Mouse (Mus musculus): ENCODE measurements around the gene Gpr18. TPM values are rescaled to one million over a fixed set of nuclear protein-coding genes. Genes with fewer than 3 reads are reported as not detected.

Gene Gpr18
- polyA plus RNA-seq, 1 experiment from 2014 or later: 0.06 TPM

- ChIA-PET CTCF (interaction anchor here (1.1 kb wide), 1 partner anchor 140 kb away, joined by 4 read pairs; no protein-coding TSS in a partner anchor), POLR2A (no interaction called here)
- DNase-seq (ENCODE audit: low read depth, low spot score) (no peak), ATAC-seq (no peak)
- H3K27me3 ChIP-seq: no peaks in the 10 kb centered on the region
- no peak for TF ChIP-seq CTCF (IDR thresholded peaks at IDR 0.05)
- in situ Hi-C loops (cut with MboI; ENCODE audit: low pct_unique_long_range_greater_than_20kb): no loop called here
These were observed 6.4 kb upstream of the Gpr18 start for GRCm38 (mm10) chr14:121922016-121922415.

DNA sequence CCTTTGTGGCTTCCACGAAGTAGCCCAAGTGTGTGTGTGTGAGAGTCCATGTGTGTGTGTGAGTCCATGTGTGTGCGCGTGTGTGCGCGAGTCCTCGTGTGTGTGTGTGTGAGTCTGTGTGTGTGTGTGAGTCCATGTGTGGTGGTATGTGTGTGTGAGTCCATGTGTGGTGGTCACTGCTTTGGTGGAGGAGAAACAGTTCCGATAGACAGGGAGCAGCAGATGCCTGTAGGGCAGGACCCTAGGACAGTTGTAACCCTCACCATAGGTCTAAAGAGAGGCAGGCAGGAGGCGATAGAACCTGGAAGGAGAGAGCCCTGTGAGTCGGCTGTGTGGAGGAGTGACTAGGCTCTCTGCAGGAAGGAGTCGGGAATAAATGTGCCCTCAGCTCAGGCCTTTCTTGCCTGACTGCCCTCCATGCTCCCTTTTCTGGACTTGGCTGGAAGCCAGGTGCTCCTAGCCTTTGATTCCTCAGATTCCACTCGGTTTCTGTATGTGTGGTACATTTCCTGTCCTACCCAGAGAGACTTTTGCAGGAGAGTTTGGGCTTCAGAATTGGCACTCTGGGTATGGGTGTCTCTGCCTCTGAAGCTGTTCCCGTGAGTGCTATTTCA, 5.0 kb upstream of the Gpr18 start:
- DNase-seq (ENCODE audit: low read depth, low spot score) (peak; percentile 17), ATAC-seq (peak; percentile 37)
- ChIA-PET CTCF (interaction anchor here (1.0 to 2.3 kb wide), 3 partner anchors 12 to 56 kb away, joined by 3 to 7 read pairs (median 7); no protein-coding TSS in a partner anchor), POLR2A (no interaction called here)
- H3K27me3 ChIP-seq: no peaks in the 10 kb centered on the region
- in situ Hi-C loops (cut with MboI; ENCODE audit: low pct_unique_long_range_greater_than_20kb): no loop called here
- TF ChIP-seq CTCF (IDR thresholded peaks at IDR 0.05): no peak

DNA sequence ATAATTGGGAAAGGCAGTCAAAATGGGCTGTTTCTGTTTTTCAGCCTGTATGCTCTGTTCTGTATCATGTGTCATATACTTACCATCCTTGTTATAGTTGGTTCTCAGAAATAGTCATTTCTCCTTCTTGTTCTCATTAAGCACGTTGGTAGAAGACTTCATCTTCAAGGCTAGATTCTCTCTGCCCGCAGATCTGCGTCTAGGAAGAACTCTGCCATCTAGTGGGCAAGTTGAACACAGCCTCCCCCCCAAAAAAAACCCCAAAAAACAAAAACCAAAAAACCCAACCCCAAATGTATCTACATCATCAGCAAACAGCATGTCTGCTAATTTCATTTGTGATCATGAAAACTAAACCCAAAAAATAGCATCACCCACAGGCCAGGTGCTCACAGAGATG, 4.2 kb upstream of the Gpr18 start:
- TF ChIP-seq CTCF (IDR thresholded peaks at IDR 0.05): peak; percentile 65
- H3K27me3 ChIP-seq: no peaks in the 10 kb centered on the region
- ChIA-PET POLR2A (no interaction called here), CTCF (interaction anchor here (1.0 to 2.3 kb wide), 3 partner anchors 11 to 55 kb away, joined by 3 to 7 read pairs (median 7); no protein-coding TSS in a partner anchor)
- ATAC-seq: no peak
- in situ Hi-C loops (cut with MboI; ENCODE audit: low pct_unique_long_range_greater_than_20kb): no loop called here
- DNase-seq (ENCODE audit: low read depth, low spot score): no peak

- ChIA-PET POLR2A (no interaction called here), CTCF (interaction anchor here (2.3 kb wide), 1 partner anchor 10 kb away, joined by 7 read pairs; no protein-coding TSS in a partner anchor)
- TF ChIP-seq CTCF (IDR thresholded peaks at IDR 0.05): no peak
- H3K27me3 ChIP-seq: no peaks in the 10 kb centered on the region
- in situ Hi-C loops (cut with MboI; ENCODE audit: low pct_unique_long_range_greater_than_20kb): no loop called here
- DNase-seq (ENCODE audit: low read depth, low spot score) (no peak), ATAC-seq (no peak)
These were observed 2.7 kb upstream of the Gpr18 start for GRCm38 (mm10) chr14:121918266-121918665.

DNA sequence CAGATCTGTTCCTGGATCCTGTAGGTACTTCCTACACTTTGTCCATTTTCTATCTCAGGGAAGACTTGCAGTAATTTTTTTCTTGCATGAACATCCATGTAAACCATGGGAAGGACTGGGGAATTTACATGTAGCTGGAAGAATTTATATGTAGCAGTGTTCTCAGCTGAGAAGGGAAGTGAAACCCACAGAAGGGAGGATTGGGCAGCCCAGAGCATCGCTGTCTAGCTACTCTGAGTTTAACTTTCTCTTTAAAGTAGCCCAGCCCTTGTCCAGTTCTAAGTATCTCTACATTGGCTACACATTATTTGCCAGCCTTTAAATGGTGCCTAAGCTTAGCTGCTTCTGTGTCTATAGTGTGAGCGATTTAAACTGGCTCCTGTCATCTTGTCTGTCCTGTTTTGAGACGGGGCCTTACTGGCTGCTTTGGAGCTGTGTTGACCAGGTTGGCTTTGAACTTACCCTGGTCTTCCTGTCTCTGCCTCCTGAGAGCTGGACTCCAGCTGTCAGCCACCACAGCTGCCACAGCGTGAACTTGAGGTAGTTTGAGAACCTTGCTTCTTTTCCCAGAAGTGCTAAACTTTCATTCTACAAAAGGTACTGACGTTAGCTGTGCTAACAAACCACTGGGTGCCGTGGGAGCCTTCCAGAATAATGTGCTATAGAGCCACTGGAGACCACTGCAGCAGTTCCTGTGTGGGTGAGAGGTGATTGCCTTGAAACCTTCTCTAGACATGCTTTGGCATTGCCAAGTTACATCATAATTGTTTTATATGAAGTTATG, 922 bp upstream of the Gpr18 start:
- in situ Hi-C loops (cut with MboI; ENCODE audit: low pct_unique_long_range_greater_than_20kb): no loop called here
- no peak for ATAC-seq
- H3K27me3 ChIP-seq: no peaks in the 10 kb centered on the region
- CTCF ChIA-PET: interaction anchor here (1.1 kb wide), 1 partner anchor 52 kb away, joined by 3 read pairs; no protein-coding TSS in a partner anchor
- no peak for TF ChIP-seq CTCF (IDR thresholded peaks at IDR 0.05)
- no peak for DNase-seq (ENCODE audit: low read depth, low spot score)
- POLR2A ChIA-PET: no interaction called here

DNA sequence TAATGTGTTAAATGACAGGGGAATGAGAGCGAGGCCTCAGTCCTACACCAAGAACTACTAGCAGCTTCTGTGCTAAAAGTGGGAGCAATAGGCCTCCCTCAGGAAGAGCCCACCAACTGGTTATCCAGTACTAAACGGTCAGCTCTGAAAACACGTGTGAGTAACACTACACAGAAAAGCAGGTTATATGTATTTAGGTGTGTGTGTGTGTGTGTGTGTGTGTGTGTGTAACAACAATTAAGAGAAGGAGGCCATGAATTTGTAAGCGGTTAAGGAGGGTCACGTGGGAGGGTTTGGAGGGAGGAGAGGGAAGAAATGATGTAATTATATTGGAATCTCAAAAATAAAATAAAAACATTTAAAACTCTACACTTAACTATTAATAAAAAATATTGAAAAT, 438 bp downstream of the Gpr18 start:
- TF ChIP-seq CTCF (IDR thresholded peaks at IDR 0.05): no peak
- no peak for DNase-seq (ENCODE audit: low read depth, low spot score)
- no peaks in the 10 kb centered on the region for H3K27me3 ChIP-seq
- in situ Hi-C loops (cut with MboI; ENCODE audit: low pct_unique_long_range_greater_than_20kb): no loop called here
- ChIA-PET POLR2A (interaction anchor here (0.5 kb wide), 1 partner anchor 36 kb away, joined by 3 read pairs; no protein-coding TSS in a partner anchor), CTCF (no interaction called here)
- ATAC-seq: no peak

DNA sequence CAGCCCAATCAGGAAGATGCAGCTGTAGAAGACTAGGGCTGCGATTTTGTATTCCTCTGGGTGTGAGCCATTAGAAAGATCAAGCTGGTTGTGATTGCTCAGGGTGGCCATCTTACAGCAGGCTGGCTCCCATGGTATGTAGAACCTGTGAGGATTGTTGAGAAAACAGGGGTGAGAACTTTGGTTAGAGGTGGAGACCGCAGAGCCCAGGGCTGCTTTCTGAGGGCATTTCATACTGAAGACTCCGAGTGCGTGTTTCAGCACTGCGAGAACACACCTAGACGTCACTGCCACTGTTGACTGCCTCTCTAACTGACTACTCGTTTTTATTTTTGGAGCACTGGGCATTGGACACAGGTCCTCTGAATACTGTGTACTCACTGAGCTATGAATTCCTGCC, 3.1 kb downstream of the Gpr18 start:
- CTCF ChIA-PET: interaction anchor here (1.4 kb wide), 1 partner anchor 16 kb away, joined by 5 read pairs; no protein-coding TSS in a partner anchor
- POLR2A ChIA-PET: no interaction called here
- TF ChIP-seq CTCF (IDR thresholded peaks at IDR 0.05): no peak
- ATAC-seq (no peak), DNase-seq (ENCODE audit: low read depth, low spot score) (no peak)
- in situ Hi-C loops (cut with MboI; ENCODE audit: low pct_unique_long_range_greater_than_20kb): no loop called here
- no peaks in the 10 kb centered on the region for H3K27me3 ChIP-seq

DNA sequence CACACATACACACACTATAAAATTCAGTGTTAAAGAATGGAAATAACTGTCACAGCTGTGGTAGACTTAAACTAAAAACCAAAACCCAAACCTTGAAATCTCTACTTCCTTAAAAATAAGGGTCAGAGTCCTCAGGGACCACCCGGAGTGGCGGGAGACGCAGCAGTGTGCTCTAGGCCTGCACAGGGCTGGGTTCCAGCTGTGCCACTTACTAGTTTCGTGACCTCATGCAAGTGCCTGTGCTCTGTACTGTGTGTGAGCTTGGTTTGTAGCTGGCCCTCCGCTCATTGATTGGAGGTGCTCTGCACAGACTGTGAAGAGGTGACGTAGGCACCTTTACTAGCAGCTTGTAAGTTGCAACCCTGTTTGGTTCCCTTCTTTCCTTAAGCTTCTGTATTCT, 5.7 kb downstream of the Gpr18 start:
- ATAC-seq (no peak), DNase-seq (ENCODE audit: low read depth, low spot score) (no peak)
- in situ Hi-C loops (cut with MboI; ENCODE audit: low pct_unique_long_range_greater_than_20kb): no loop called here
- no peaks in the 10 kb centered on the region for H3K27me3 ChIP-seq
- POLR2A ChIA-PET: no interaction called here
- TF ChIP-seq CTCF (IDR thresholded peaks at IDR 0.05): no peak
- CTCF ChIA-PET: no interaction called here

- no peak for TF ChIP-seq CTCF (IDR thresholded peaks at IDR 0.05)
- in situ Hi-C loops (cut with MboI; ENCODE audit: low pct_unique_long_range_greater_than_20kb): no loop called here
- H3K27me3 ChIP-seq: no peaks in the 10 kb centered on the region
- POLR2A ChIA-PET: no interaction called here
- ATAC-seq: no peak
- CTCF ChIA-PET: interaction anchor here (1.3 to 1.7 kb wide), 2 partner anchors 12 to 42 kb away, joined by 5 to 7 read pairs; no protein-coding TSS in a partner anchor
- no peak for DNase-seq (ENCODE audit: low read depth, low spot score)
These were observed 8.4 kb downstream of the Gpr18 start for GRCm38 (mm10) chr14:121906992-121907681.

DNA sequence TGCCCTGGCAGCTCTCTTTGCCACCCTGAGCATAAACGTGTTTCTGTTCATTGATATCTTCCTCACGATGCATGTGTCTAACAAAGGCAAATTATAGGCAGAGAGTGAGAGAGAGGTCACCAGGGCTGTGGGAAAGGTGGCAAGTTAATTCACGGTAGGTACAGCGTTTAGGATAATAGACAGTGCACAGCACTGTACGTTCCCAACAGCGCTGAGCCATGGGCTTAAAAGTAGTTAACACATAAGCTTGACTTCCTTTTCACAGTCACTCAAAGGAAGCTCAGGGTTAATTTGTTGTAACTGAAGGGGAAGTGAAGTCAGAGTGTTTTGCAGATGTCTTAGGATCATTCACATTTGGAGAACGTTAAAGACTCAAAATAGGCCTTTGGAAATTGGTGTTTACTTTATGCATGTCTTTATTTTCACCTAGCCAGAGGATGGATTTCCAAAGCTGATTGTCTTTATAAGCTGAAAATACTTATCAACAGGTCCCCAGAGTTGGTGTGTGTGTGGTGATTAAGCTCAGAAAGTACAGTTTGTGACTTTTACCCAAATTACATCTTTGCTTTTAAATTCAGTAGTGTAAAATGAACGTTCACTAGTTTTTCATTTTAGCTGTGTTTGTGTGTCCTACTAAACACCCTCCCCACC, 9.1 kb downstream of the Gpr18 start:
- in situ Hi-C loops (cut with MboI; ENCODE audit: low pct_unique_long_range_greater_than_20kb): no loop called here
- TF ChIP-seq CTCF (IDR thresholded peaks at IDR 0.05): no peak
- no peak for ATAC-seq
- POLR2A ChIA-PET: no interaction called here
- DNase-seq (ENCODE audit: low read depth, low spot score): no peak
- CTCF ChIA-PET: interaction anchor here (1.2 kb wide), 1 partner anchor 18 kb away, joined by 3 read pairs; no protein-coding TSS in a partner anchor
- no peaks in the 10 kb centered on the region for H3K27me3 ChIP-seq
